Mouse (Mus musculus) lung, adult 2 months (tissue): Measurements from ENCODE around the gene Serpina3i.

ENCODE experiments used
- CTCF ChIP-seq: fragments of 200-500 bp; IDR thresholded peaks from 2 replicates; pipeline ENCODE4 v1.5.1; 2011; ENCODE audit warnings: mild to moderate bottlenecking, low read length, control low read depth; ENCODE audit not compliant: insufficient read depth
- POLR2A ChIP-seq: fragments of 200-500 bp; IDR thresholded peaks from 2 replicates; pipeline ENCODE4 v1.6.1; 2011; ENCODE audit warnings: low read depth, mild to moderate bottlenecking, control low read depth, low read length, borderline replicate concordance; ENCODE audit errors: extremely low read depth

DNA sequence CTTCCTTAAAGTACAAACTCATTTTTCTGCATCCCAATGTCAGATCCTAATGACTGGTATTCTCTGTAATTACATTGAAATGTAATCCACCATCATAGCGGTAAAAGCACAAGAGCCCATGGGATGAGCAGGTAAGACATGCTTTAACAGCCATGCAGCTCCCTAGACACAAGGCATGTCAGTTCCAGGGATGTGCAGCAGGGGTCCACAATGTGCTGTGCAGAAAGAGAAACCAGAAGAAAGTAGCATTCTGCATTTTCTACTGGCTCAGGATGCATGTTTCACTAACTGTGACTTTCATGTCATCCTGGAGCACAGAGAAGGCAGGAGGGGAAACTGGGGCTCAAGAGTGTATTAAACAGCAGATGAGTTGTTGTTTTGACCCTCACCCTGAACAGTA is 17.8 kb upstream of the Serpina3i start:
- TF ChIP-seq CTCF (peak; percentile 31; the same call in 1 of the 2 replicates), POLR2A (no peak)
